Mouse (Mus musculus): ENCODE results near the gene Umodl1.

Umodl1 gene

DNA sequence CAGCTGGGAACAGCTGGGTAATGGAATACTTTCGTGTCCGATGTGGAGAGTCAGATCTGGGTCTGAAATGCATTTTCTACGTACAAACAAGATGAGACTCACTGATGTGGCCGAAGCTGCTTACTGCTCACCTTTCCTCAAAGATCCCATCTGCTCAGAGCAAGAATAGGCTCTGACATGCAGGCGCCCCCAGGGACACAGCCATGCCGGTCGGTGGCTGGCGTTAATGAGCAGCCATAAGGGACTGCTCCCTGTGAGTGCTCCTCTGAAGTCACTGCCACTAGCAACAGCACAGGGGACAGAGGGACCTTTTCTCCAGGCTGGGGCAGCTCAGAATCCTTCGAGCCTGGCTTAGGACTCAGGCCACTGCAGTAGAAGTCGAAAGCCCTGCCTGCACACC is at the start of gene Umodl1:
Gene Umodl1, plus strand, starts transcription at position 301 of the 400 bp plus-strand sequence.
- in situ Hi-C loops (cut with MboI, MseI) = no loop called here

DNA sequence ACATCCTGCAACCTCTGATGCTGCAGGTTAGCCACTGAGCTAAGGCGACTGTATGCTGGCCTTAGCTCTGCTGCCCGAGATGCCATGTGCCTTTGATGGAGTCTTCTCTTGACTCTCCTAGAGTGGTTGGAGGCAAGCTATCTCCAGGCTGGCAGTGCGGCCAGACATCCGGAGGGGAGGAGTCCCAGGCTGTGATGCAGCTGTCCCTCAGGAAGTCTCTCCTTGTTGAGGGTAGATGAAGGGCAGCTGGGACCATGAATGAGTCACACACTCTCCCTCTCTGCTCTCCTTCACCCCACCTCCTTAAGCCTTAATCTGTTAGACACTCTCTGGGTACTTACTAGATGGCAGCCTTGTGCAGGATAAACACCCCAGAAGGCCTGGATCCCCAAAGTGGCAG is 46.9 kb upstream of the Umodl1 start:
- in situ Hi-C loops (cut with MboI, MseI) = loop anchor here (10.0 kb wide), 1 partner anchor 1217 kb away; no protein-coding TSS in a partner anchor

DNA sequence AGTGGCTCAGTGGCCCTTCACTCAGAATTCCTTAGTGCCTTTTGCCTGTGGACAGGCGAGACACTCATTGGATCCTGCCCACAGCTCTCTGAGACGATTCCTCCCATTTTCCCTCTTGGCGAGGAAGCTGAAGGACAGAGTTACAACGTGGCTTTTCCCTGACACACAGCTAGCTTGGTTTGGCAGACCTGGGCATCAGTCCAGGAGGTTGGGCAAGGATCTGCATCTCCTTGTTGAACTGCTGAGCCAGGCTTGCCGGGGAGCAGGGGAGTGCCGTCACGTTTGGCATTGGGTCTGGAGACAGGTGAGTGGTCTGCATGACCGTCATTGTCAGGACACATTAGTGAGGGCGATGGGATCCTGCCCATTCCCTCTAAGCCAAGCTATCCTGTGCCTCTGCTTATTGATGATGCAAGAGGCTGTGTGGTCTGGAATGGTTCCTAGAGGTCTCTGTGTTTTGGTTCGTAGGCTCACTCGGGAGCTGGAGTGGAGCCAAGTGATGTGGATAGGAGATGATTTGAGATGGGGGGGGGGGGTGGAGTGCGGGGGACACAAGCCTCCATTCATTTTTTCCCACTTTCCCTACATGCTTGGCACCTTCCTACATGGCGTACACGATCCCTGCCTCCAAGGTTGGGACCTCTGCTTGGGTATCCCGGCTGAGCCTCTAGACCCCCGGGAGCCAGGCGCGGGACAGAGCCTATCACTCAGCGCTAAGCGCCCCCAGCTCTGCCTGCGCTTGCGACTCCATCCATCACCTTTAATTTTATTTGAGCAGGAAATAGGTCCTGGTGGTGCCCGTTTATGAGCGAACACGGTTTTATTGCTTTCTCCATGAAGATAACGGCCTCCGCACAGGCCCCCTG is 43.3 kb upstream of the Umodl1 start:
- in situ Hi-C loops (cut with MboI, MseI) = no loop called here

DNA sequence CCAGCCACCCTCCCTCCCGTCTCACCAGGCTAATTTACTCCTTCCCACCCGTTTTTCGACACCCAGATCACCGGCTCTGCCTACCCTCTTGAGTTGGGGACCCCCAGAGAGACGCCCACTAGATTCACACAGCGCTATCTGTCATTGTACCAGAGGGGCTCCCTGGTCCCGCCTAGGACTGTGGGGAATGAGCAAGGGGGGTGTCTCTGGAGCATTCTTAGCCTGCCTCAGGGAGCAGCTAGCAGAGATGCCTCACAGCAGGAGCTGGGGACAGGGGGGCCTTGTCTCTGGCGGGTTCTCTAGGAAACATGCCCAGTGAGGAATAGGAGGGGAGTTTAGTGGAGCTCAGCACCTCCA is 42.7 kb upstream of the Umodl1 start:
- in situ Hi-C loops (cut with MboI, MseI) = no loop called here

DNA sequence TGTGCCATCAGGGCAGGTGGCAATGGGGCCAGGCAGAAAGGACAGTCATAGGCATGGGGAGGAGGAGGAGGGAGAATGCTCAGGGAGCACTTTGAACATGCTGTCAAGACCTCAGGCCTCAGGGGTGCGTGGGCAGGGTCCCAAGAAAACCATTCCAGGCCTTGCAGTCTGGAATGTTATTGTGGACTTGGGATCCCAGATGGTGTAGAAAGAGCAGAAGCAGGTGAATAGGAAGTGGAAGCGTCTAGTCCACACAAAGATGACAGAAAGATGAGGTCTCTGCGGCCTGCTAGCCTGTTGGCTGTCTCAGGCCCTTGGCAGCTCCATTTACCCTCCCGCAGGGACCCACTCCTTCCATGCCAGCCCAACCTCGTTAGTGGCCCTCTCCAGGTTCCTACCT is 41.9 kb upstream of the Umodl1 start:
- in situ Hi-C loops (cut with MboI, MseI) = no loop called here

DNA sequence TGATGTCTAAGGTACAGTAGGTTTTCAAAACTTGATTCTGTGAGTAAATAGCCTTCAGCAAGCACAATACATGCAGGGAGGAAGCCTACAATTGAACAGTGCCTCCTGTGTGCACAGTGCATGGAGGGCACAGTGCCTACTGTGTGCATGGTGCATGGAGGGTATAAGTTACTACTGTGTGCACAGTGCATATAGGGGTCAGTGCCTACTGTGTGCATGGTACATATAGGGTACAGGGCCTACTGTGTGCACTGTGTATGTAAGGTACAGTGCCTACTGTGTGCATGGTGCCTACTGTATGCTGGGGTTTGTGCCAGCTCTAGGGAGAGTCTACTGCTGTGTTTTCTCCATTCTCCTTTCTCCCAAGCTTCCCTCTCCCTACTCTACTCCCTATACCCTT is 40.2 kb upstream of the Umodl1 start:
- in situ Hi-C loops (cut with MboI, MseI) = no loop called here

DNA sequence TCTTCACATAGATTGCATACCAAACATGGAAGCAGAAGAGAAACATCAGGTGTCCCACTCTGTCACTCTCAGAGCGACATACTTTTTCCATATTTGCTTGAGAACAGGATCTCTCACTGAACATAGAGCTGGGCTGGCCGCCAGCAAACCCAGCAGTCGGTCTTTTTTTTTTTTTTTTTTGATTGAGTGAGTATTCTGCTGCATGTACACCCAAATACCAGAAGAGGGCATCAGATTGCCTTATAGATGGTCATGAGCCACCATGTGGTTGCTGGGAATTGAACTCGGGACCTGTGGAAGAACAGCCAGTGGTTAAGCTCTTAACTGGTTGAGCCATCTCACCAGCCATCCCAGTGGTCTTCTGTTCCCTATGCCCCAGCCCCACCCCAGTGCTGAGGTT is 30.9 kb upstream of the Umodl1 start:
- in situ Hi-C loops (cut with MboI, MseI) = no loop called here

DNA sequence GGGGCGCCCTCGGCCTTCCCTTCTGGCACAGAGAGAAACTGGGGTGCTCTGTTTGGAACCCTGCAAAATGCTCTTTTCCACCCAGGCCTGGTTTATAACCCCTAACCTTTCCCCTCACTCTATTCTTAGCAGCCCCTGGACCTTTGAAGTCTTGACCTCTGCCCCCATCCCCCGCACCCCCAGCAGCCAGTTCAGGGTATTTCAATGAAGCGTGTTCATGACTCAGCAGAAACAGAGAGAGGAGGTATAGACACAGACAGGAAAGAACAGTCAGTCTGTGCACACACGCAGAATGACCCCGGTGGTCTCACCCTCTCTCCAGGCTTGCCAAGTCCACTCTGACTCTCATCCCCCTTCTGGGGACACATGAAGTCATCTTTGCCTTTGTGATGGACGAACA is 23.6 kb upstream of the Umodl1 start:
- in situ Hi-C loops (cut with MboI, MseI) = no loop called here

DNA sequence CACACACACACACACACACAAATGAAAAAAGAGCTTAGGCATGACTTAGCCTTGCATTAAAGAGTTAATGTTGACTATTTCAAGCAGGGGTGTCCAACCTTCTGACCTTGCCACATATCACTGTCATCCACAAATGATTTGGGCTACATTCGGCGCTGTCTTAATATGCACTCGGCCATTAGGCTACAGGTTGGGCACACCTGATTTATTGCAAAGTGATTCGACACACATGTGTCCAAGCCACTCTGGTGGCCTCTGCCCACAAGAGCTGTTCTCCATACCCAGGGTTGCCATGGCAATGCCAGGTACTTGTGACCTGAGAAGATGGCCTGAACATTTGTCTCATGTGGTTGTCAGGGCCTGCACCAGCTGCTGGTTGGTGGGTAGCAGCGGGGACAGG is 21.6 kb upstream of the Umodl1 start:
- in situ Hi-C loops (cut with MboI, MseI) = no loop called here

DNA sequence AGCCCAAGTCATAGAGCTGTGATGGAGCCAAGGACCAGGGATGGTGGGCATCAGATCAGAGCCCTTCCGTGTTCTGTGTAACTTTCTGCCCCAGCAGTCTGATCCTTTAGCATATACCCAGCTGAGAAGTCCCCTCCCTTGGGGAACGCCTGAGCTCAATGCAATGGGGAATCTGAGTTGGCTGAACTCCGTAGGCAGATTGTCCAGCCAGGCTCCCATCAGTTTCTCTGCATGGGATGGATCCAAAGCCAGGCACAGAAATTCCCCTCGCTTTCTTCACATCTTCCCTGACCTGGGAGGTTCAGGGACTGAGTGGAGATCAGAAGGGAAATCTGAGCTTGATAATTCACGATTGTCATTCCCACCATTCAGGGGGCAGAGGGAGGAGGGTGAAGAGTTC is 19.1 kb upstream of the Umodl1 start:
- in situ Hi-C loops (cut with MboI, MseI) = no loop called here

DNA sequence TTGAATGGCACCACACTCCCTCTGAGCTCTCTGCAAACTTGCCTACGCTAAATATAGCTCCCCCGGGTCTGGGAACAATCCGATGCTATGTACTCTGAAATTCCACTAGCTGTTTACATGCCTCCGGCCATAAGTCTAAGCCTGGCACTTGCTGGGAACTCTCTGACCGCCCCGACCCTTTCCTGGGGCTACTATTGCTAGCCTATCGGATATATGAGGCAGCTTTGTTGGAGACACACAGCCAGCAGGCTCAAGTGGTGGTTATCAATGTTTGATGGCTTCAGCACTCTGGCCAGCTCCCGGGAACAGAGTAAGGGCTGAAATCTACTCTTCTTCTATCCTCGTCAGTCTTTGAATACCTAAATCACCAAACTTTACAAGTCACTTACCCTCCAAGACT is 15.9 kb upstream of the Umodl1 start:
- in situ Hi-C loops (cut with MboI, MseI) = no loop called here

DNA sequence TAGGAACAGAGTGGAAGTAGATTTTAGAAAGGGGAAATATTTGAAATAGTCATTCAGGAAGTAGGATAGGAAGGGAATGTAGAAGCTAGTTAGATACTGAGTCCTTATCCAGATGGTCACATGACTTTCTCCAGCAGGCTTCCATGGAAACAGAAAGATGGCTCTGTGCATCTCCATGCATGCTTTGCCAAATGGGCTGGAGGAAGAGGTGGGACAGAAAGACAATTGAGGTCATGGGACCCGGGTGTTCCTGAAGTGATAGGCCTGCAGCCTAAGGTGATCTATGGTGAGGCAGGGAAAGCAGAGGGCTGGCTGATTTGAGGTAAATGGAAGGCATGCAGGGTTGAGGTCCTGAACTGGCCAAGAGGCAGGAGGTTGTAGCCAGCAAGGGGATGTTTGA is 6.1 kb upstream of the Umodl1 start:
- in situ Hi-C loops (cut with MboI, MseI) = loop anchor here (5.0 kb wide), 1 partner anchor 201 kb away; no protein-coding TSS in a partner anchor

DNA sequence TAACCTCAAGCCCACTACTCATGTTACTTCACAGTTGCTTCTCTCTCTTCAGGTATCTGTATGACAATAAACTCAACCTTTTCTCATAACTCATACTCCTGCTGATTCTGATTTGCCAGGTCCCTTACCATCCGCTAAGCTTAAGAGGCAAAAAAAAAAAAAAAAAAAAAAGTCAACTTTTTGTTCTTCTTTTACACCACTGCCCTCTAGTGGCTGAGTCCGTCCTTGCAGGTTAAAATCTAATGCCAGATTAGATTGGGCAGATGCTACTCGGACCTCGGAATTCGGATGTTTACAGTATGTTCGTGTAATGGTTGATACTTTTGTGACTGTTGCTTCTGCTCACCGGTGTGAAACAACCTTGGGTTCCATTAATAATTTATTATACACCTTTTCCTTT is 3.7 kb upstream of the Umodl1 start:
- in situ Hi-C loops (cut with MboI, MseI) = no loop called here

DNA sequence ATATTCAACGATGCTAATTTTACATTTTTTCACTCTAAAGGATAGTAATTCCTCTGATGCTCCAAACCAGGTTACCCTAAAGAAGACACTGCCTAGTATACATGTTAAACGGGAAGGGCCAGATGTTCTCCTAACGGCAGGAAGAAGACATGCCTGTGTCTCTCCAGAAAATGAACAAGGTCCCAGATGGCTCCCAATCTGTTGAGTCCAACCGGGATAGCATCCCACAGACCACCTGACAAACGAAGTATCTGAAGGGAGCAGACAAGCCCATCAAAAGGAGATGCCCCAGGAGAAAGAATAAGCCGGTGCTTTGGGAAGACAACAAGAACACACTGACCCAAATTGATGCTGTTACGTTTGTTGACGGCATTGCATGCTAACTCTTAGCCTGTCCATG is 2.8 kb upstream of the Umodl1 start:
- in situ Hi-C loops (cut with MboI, MseI) = no loop called here

DNA sequence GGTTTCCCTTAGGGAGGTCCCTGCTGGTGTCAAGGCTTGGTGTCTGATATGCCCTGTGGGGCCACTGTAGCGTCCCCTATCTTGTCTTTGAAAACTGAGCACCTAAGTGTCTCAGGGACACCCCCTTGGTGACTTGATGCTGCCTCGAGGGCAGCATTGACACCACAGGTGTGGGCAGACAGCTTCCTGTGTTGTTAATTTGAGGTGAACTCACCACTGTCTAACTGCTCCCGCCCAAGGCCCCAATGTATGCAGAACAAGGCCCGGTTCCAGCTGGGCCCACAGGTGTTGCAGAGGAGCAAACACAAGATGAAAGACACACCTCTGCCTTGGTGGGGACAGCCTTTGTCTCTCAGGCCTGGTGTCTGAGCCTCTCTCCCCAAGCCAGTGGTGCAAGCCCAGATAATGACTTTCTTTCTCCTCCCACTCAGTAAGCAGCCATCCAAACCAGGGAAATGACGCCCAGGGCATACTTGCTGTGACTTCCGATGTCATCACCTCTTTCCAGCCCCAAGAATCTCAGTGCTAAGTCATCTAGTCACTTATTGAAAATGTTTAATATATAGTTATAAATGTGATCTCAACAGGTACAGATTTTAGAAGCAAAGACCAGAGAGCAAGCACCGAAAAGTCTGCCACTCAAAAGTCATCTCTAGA is 7.6 kb downstream of the Umodl1 start:
- in situ Hi-C loops (cut with MboI, MseI) = no loop called here

DNA sequence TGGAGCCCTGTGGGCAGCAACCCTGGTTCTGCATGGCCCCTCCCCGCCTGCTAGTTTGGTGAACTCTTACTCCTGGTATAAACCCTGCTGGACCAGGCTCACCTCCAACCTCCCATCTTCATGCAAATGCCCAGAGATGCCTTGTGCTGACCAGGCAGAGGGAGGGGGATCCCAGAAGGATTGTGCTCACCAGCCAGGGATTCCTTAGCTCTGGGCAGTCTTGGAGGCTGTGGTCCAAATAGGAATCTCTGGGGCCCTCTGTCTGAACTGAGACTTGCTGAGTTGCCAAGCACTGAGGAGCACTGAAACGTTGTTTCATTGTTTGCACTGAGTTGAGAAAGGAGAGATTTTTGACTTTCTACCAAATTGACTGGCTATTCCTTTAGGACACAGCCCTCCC is 8.4 kb downstream of the Umodl1 start:
- in situ Hi-C loops (cut with MboI, MseI) = no loop called here

DNA sequence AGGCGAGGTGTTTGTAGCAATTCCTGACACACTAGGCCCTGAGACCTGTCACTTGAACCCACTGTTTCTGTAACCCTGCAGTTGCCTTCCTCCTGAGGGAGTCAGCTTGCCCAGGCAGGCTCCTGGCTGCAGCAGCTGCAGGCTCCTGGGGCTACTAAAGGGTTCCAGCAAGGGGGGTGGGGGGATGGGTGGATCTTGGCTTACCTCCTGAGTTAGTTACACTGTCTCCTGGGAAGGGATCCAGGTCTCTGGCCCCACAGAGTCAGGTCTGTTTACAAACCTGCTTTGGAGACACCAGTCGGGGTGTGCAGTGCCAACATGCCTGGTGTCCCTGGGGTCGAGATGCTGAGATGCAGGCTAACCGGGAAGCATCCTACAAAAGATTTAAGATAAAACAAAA is 15.5 kb downstream of the Umodl1 start:
- in situ Hi-C loops (cut with MboI, MseI) = no loop called here

DNA sequence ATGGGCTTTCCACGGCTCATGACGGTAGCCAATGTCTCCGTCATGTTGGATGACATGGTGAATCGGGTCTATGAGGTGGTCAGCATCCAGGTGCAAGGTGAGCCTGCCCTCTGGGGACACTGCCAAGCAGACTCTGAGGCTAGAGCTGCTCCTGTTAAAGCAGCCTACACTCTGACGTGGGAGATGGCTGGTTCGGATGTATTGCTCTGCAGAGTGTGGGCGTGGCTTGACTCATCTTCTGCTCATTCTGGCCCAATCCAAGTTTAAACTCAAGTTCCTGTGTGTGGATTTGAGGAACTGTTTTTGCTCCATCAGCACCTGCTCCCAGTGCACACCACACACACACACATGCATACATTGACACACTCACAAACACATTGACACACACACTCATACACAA is 17.4 kb downstream of the Umodl1 start:
- in situ Hi-C loops (cut with MboI, MseI) = no loop called here

DNA sequence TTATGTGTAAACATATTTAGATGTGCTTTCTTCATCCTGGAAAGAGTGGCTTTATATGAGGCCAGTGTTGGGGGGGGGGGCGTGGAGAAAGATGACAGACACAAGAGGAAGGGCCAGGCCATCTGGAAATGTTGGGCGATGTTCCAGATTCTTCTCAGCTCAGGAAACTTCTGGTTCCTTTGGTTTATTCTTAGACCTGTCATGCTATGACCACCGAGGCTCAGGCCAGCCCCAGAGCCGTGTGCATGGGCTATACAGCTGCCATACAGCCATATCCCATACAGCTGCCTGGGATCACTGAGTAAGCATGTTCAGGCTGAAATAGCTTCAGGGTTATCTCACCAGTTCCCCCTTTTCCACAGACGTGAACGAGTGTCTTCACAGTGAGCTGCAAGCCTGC is 18.9 kb downstream of the Umodl1 start:
- in situ Hi-C loops (cut with MboI, MseI) = no loop called here

DNA sequence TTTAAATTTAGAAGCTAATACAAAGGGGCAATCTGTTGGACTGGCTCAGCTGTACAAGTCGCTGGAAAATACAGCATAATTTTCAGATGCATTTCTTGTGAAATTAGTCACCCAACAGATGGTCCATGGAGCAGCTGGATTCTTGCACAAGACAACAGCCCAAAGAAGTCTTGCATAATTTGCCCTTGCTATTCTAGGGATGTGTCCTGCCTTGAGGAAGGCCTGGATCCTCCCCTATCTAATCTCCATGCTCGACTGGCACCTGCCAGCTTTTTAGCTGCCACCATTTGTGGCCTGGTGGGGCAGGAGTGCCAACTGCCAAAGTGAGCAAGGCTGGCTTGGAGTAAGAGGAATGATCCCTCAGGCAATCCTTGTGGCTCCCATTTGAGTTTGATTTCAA is 22.9 kb downstream of the Umodl1 start:
- in situ Hi-C loops (cut with MboI, MseI) = no loop called here

DNA sequence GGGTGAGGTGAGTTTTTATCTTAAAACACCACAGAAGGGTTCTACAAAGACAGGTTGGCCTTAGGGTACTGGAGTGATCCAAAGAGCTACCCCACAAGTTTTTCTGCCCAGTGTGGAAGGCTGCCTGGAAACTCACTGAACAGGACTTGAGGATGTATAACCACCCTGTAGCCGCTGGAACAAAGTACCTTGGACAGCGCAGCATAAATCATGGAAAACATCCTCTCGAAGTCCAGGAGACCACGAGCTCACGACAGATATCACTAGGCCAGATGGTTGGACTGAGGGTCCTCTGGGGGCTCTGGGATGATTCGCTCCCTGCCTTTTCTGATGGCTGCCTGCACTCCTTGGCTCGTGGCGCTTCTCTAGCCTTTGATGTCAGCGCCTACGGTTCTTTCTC is 24.1 kb downstream of the Umodl1 start:
- in situ Hi-C loops (cut with MboI, MseI) = no loop called here

DNA sequence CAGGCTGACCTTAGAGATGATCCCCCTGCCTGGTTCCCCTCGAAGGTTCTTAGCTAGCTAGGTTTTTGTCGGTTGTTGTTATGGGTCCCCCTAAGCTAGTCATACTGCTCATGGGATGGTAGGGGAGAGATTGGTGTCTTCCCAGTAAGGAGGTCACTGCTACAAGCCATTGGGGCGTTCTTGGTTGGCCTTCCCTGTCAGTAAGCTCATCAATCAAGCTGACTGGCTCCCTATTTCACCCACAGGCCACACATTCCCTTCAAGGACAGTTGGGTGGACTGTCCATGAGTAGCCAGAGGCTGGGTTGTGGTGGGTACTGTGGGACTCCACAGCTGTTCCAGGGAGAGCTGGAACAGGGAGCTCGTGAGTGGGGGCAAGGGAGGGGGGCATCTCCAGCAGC is 29.1 kb downstream of the Umodl1 start:
- in situ Hi-C loops (cut with MboI, MseI) = no loop called here

DNA sequence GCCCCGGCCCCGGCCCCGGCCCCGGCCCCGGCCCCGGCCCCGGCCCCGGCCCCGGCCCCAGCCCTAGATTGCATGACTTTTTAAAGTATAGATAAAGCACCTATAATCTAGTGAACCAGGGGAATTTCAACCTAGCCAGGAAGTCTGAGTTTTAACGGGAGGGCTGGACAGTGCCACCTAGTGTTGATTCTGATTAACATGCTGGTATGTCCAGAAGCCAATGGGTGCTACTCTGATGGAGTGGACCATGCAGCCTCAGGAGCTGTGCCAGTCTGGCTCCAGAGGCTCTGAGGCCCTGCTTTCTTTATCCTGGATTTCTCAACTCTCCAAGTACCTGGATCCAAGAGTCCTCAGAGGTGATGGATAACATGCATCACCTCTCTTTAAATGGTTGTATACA is 35.8 kb downstream of the Umodl1 start:
- in situ Hi-C loops (cut with MboI, MseI) = no loop called here

All from T-helper 1 cell (primary cell).